Mouse (Mus musculus) urinary bladder, postnatal 14 days (tissue): ENCODE results near the gene Ccdc189.
"Not testable (repeated sequence)": the region's sequence is repeated elsewhere in the genome, so short reads cannot be mapped to it uniquely, and the experiment has no call there.

Source experiments
- DNase-seq: peaks from one replicate; pipeline ENCODE4 v3.0.0; 2021; ENCODE audit warnings: low spot score

The Ccdc189 gene

GRCm38 (mm10) chr7:127588011-127588871 lies at the start of gene Ccdc189, which contains the start of gene Rnf40:
Gene Ccdc189, minus strand, starts transcription at chr7:127588595.
Gene Rnf40, plus strand, starts transcription at chr7:127588767.
- peak; percentile 94 for DNase-seq

- DNase-seq = peak; percentile 85
These were observed 48.6 kb upstream of the Ccdc189 start for GRCm38 (mm10) chr7:127636963-127637362.

DNA sequence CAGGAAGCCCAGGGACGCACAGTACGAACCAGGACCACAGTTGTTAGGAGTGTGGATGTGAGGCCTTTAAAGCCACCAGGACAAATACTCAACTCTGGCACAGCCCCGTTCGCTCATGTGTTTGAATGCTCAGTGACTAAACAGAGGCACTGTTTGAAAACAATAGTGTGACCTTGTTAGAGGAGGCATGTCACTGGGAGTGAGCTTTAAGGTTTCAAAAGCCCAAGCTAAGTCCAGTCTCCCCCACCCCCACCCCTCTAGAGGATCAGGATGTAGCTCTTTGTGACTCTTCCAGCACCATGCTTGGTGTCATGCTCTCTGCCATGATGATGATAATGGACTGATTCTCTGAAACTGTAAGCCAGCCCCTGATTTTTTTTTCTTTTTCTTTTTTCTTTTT lies 43.0 kb upstream of the Ccdc189 start:
- DNase-seq = no peak

DNA sequence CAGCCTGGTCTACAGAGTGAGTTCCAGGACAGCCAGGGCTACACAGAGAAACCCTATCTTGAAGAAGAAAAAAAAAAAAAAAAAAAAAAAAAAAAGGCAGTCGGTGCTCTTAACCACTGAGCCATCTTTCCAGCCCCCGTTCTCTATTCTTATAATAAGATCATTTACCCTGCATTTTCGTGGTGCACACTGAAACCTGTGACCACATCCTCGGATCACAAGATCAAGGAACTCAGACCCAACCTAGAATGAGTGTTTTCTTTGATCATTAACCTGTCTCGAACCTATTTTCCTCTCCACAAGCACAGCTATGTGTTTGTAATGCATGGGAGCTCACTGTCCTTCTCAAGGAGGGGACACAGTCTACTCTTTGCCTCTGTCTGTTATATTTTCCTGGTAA lies 40.3 kb upstream of the Ccdc189 start:
- no peak for DNase-seq

DNA sequence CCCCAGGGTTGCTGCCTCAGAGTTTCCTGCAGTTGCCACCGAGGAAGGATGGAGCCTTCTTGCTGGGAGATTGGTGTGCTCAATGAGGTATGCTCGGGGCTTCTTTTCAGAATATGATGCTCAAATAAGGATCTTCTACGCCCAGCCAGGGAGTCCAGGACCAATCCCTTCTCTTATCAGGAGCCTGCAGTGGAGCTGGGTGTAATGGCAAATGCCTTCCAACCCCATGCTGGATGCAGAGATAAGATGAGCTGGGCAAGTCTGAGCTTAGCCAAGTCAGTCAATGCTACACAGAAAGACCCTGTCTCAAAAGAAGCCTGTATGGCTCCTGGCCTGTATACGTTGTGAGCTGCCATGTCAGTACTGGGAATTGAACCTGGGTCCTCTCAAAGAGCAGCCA lies 38.1 kb upstream of the Ccdc189 start:
- no peak for DNase-seq

GRCm38 (mm10) chr7:127626039-127626438 lies 37.6 kb upstream of the Ccdc189 start:
- no peak for DNase-seq

GRCm38 (mm10) chr7:127618402-127618801 lies 30.0 kb upstream of the Ccdc189 start:
- DNase-seq = not testable (repeated sequence)

DNA sequence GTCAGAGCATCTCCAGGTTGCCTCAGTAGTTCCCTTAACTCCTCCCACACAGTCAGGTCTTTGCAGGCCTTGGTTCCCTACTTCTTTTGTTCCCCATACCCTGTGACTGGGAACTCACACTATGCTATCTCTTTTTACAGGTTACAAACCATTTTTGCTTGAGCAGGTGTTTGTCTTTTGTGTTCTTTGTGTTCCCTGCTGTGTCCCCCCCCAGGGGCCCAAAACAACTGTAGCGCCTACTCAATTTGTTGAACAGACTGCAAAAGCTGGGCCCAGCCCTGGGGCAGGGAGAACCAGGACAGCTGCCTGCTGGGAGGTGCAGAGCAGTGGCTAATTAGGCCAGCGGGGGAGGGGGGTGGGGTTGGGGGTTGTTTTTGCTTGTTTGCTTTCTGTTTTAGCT lies 29.6 kb upstream of the Ccdc189 start:
- DNase-seq = no peak

- no peak for DNase-seq
These were observed 28.5 kb upstream of the Ccdc189 start for GRCm38 (mm10) chr7:127616881-127617280.

GRCm38 (mm10) chr7:127616336-127616735 lies 27.9 kb upstream of the Ccdc189 start:
- no peak for DNase-seq

- DNase-seq = peak; percentile 75
These were observed 26.8 kb upstream of the Ccdc189 start, which contains the start of gene Zfp629 for GRCm38 (mm10) chr7:127614891-127615843. Gene Zfp629, minus strand, starts transcription at chr7:127615797.

DNA sequence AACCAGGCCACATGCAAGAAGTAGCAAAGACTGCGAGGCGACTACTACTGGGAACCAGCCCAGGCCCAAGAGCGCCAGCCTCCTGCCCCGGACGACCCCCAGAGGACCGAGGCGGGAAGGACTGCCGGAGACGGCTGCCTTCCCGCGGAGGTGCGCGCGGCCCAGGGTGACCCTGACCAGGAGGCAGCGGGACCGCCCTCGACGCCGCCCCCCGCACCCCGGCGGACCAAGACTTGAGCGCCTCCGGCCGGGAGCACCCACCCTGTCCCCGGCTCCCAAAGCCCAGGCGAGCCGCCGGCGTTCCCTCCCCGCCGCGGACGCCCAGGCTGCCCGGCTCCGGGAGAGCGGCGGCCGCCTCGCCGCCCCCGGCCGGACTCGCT lies 26.1 kb upstream of the Ccdc189 start:
- DNase-seq = peak; percentile 44

DNA sequence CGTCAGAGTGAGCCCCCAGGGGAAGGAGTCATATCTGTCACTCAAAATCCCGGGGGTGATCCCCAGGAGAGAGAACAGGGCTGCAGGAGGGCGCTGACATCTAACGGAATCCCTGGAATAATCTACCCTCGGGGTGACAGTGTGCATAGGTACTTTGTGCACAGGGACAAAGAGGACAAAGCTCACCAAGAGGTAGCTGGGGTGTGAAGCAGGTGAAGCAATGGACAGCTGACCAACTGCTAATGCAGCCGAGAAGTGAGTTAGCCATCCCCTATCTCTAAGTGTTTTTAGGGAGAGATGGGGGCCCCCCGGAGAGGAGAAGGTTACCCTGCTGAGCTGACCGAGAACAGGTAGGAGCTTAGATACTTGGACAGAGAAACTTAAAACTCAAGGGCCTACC lies 25.7 kb upstream of the Ccdc189 start:
- DNase-seq = no peak

DNA sequence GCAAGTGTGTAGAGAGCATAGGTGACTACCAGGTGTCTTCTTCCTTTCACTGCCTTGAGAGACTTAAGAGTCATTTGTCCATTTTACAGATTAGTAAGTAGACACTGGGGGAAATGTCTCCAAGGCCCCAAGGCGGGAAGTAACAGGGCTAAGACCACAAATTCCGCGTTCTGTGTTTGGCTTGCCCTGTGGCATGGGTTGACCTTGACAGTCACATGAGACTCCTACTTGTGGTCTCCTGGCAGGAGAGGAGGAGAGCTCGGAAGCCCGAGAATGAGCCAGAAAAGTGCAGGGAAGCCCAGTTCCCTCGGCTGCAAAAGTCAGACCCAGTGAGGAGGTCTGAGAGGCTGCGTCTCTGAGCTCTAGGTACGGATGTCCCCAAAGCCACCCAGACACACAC lies 25.1 kb upstream of the Ccdc189 start:
- DNase-seq = no peak

DNA sequence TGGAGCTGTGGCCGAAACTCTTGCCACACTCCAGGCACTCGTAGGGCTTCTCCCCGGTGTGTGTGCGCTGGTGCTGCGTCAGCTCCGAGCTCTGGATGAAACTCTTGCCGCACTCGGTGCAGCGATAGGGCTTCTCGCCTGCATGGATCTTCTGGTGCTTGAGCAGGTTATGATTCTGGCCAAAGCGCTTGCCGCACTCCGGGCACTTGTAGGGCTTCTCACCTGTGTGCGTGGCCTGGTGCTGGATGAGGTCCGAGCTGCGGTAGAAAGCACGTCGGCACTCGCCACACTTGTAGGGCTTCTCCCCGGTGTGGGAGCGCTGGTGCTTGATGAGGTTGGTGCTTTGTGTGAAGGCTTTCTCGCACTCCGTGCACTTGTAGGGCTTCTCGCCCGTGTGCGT lies 23.2 kb upstream of the Ccdc189 start:
- DNase-seq = no peak

DNA sequence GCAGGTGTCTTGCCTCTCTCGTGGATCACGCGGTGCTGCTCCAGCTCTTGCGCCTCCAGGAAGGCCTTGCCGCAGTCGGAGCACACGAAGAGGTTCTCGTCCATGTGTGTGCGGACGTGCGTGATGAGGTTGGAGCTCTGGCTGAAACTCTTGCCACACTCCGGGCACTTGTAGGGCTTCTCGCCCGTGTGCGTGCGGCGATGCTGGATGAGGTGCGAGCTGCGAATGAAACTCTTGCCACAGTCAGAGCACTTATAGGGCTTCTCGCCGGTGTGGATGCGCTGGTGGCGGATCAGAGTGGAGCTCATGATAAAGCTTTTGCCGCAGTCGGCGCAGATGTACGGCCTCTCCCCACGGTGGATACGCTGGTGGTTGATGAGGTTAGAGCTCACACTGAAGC lies 22.6 kb upstream of the Ccdc189 start:
- no peak for DNase-seq

GRCm38 (mm10) chr7:127607150-127607549 lies 18.8 kb upstream of the Ccdc189 start:
- DNase-seq = no peak

DNA sequence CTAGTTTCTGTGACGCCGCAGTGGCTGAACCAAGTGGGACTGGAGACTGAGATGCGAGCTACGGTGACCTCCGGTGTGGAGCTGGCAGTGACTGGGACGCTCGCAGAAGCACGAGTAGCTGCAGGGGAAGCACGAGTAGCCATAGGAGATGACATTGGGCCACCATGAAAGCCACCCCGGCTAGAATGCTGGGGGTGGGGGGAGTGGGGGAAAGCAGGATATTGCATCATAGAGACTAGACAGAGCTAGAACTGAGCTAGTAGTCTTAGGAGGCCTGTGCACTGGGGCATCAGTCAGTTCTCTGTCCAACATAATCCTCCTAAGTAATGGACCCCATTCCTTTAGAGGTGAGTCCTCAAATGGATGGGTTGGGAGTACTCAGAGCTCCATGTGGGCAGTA lies 15.9 kb upstream of the Ccdc189 start:
- DNase-seq = no peak

DNA sequence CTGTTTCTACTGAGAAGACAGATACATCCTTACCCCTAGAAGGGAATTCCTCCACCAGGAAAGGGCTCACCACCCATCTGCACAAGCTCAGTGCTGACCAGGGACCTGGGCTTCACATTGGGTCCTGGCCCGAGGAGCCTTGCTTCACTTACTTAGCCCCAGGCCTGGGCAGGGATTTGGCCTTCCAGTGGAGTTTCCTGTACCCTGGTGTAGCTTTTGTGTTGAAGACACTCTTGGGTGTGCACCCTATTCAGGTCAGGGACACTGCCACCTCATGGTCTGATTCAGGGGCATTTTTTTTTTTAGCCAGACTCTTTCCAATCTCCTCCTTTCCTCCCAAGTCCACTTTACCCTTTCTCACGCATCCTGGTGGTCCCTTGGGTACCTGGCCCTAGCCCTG lies 14.5 kb upstream of the Ccdc189 start:
- DNase-seq = no peak

GRCm38 (mm10) chr7:127601735-127602134 lies 13.3 kb upstream of the Ccdc189 start:
- no peak for DNase-seq

DNA sequence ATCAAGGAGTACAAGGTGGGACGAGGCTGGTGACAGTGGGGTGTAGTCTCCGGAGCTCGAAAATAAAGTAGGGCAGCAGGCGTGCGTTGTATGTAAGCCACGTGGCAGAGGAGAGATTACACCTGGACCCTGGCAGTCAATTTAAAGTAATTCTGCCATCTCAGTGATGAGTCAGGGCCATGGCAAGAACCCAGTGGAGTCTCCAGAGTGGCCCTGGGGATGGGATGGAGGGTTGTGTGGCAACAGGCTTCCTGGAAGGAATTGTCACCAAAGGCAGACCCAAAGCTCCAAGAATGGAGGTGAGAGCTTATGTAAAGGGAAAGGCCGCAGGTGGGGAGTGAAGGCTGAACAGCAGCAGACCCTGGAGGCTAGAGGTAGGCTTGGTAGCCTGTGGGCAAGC lies 12.2 kb upstream of the Ccdc189 start:
- no peak for DNase-seq

GRCm38 (mm10) chr7:127596747-127597146 lies 8.4 kb upstream of the Ccdc189 start:
- DNase-seq = no peak

- DNase-seq = no peak
These were observed 4.2 kb upstream of the Ccdc189 start for GRCm38 (mm10) chr7:127592575-127592974.
